Mouse (Mus musculus) skeletal muscle tissue, adult 2 months (tissue): ENCODE results near the gene Gys1.
"Not testable (repeated sequence)": the region's sequence is repeated elsewhere in the genome, so short reads cannot be mapped to it uniquely, and the experiment has no call there.

Source experiments
- DNase-seq: peaks from one replicate; pipeline ENCODE4 v3.0.0-alpha.2; 2012; ENCODE audit warnings: low read depth, low spot score

Gys1 gene

GRCm38 (mm10) chr7:45480310-45480709 is 45.7 kb downstream of the Gys1 start:
- DNase-seq, result not testable (repeated sequence)

- no peak for DNase-seq
Measured at GRCm38 (mm10) chr7:45481374-45481927, 46.8 kb downstream of the Gys1 start, which contains the start of gene Tulp2. Gene Tulp2 (plus strand): TSS chr7:45481877.

- no peak for DNase-seq
Measured at GRCm38 (mm10) chr7:45482166-45482565, 47.5 kb downstream of the Gys1 start.

GRCm38 (mm10) chr7:45484985-45485384 is 50.3 kb downstream of the Gys1 start:
- DNase-seq, result not testable (repeated sequence)

- no peak for DNase-seq
Measured at GRCm38 (mm10) chr7:45486158-45486557, 51.5 kb downstream of the Gys1 start.

GRCm38 (mm10) chr7:45486761-45487415 is 52.2 kb downstream of the Gys1 start, which contains the start of gene Gm45808:
Gene Gm45808 (minus strand): TSS chr7:45486811.
- no peak for DNase-seq

GRCm38 (mm10) chr7:45487861-45488292 is 53.2 kb downstream of the Gys1 start:
- DNase-seq, result no peak

GRCm38 (mm10) chr7:45488293-45489204 is 53.9 kb downstream of the Gys1 start, which contains the start of gene Dhdh:
Gene Dhdh (minus strand): TSS chr7:45488805.
- peak; percentile 78 for DNase-seq

GRCm38 (mm10) chr7:45489578-45489977 is 54.9 kb downstream of the Gys1 start:
- DNase-seq, result no peak

- no peak for DNase-seq
Measured at GRCm38 (mm10) chr7:45490822-45491221, 56.2 kb downstream of the Gys1 start.

- DNase-seq, result no peak
Measured at GRCm38 (mm10) chr7:45491264-45491663, 56.6 kb downstream of the Gys1 start.

- no peak for DNase-seq
Measured at GRCm38 (mm10) chr7:45492225-45492844, 57.7 kb downstream of the Gys1 start.

GRCm38 (mm10) chr7:45492951-45493350 is 58.3 kb downstream of the Gys1 start:
- DNase-seq, result peak; percentile 66

GRCm38 (mm10) chr7:45494548-45494947 is 59.9 kb downstream of the Gys1 start:
- DNase-seq, result no peak

GRCm38 (mm10) chr7:45498427-45498826 is 63.8 kb downstream of the Gys1 start:
- no peak for DNase-seq
